Mouse (Mus musculus) bone marrow macrophage, adult 2 months (primary cell): ENCODE measurements around the gene Gcsh.

Experiments
- CTCF ChIP-seq: IDR thresholded peaks from 2 replicates; pipeline ENCODE4 v1.5.1; 2012; ENCODE audit warnings: low read depth, mild to moderate bottlenecking, low read length, moderate library complexity
- POLR2A ChIP-seq: IDR thresholded peaks from 2 replicates; pipeline ENCODE4 v1.6.1; 2012; ENCODE audit warnings: mild to moderate bottlenecking, low read depth, low read length, borderline replicate concordance

DNA sequence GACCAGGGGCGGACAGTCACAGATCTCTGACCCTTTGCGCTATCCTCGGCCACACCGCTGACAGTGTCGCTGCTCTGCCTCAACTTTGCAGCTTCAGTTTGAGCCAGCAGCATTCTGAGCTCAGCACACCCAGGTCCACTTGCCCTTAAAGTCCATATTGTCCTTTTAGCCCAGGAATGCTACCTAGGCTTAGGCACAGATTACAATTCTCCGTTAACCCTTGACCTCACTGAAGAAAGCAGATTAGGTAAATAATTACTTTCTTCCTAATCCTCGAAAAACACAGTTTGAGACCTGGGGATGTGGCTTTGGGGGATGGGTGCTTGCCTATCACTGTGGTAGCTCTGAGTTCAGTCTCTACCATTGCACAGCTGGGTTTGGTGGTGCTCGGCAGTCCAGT lies 2.1 kb downstream of the Gcsh start:
- no peak for TF ChIP-seq CTCF
- no peak for TF ChIP-seq POLR2A
